Mouse (Mus musculus) C2C12 (cell line): ENCODE data around the gene Onecut1.

ENCODE experiments used
- CEBPB ChIP-seq: IDR thresholded peaks from one replicate; pipeline ENCODE4 v1.6.1; 2011; ENCODE audit warnings: low read depth, mild to moderate bottlenecking, control low read depth, moderate library complexity
- CTCF ChIP-seq: IDR thresholded peaks from one replicate; pipeline ENCODE4 v1.5.1; 2011; ENCODE audit not compliant: control insufficient read depth, insufficient read depth, insufficient read length
- FOSL1 ChIP-seq: IDR thresholded peaks from one replicate; pipeline ENCODE4 v1.8.0; 2011; ENCODE audit warnings: mild to moderate bottlenecking, low read length; ENCODE audit not compliant: poor library complexity, insufficient read depth, severe bottlenecking
- MAX ChIP-seq: IDR thresholded peaks from one replicate; pipeline ENCODE4 v1.6.1; 2011; ENCODE audit warnings: mild to moderate bottlenecking, control low read depth
- MYOD1 ChIP-seq: IDR thresholded peaks from one replicate; pipeline ENCODE4 v1.6.1; 2011; ENCODE audit warnings: low read depth; ENCODE audit not compliant: control insufficient read depth, insufficient read length
- MYOG ChIP-seq: IDR thresholded peaks from one replicate; pipeline ENCODE4 v1.6.1; 2011; ENCODE audit not compliant: control insufficient read depth, insufficient read length; ENCODE audit errors: extremely low read depth
- USF1 ChIP-seq: IDR thresholded peaks from one replicate; pipeline ENCODE4 v1.6.1; 2011; ENCODE audit warnings: low read depth, mild to moderate bottlenecking, control low read depth, moderate library complexity

DNA sequence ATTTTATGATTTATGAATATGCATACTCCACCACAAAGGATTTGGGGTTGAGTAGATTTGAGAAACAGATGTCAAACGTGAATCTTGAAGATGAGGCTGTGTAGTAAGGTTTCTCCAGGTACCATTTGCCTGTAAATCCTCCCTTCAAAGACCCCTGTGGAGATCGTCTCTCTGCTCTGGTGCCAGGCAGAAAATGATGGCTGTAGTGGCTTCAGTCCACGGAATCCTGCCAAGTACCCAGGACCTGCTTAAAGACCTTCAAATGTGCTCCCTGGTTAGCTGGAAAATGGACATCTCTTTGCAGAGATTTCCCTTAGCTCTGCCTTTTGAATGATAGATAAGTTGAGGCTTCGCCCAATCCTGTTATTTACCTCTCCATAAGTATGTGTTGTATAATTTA lies 26.1 kb downstream of the Onecut1 start:
- TF ChIP-seq CTCF (no peak), USF1 (no peak), CEBPB (no peak), MAX (no peak), FOSL1 (no peak), MYOD1 (no peak), MYOG (no peak)
